Mouse (Mus musculus) lung, embryonic 14.5 days (tissue): ENCODE results near the gene Tm9sf2. TPM values are rescaled to one million over a fixed set of nuclear protein-coding genes. Genes with fewer than 3 reads are reported as not detected.

Experiments
- ATAC-seq: fragments of 200-750 bp; cut with Nextera tagmentation; 2 replicates; pipeline ENCODE4 v1.8.0; 2017; ENCODE audit warnings: mild to moderate bottlenecking, moderate TSS enrichment, moderate library complexity; ENCODE audit not compliant: insufficient read depth
- DNase-seq: peaks from one replicate; pipeline ENCODE4 v3.0.0-alpha.2; 2015
- H3K27ac ChIP-seq: fragments of 300-500 bp; sonication (generic); 2 replicates; pipeline ENCODE4 v1.5.1; 2014; ENCODE audit warnings: low read depth, mild to moderate bottlenecking, moderate library complexity
- H3K27me3 ChIP-seq: fragments of 300-500 bp; sonication (generic); 2 replicates; pipeline ENCODE4 v1.6.1; 2014; ENCODE audit warnings: low read length, control low read depth; ENCODE audit not compliant: insufficient read depth
- H3K36me3 ChIP-seq: fragments of 300-500 bp; sonication (generic); 2 replicates; pipeline ENCODE4 v1.6.1; 2014; ENCODE audit warnings: control low read depth; ENCODE audit not compliant: insufficient read depth
- H3K4me1 ChIP-seq: fragments of 300-500 bp; sonication (generic); 2 replicates; pipeline ENCODE4 v1.6.1; 2014; ENCODE audit warnings: antibody characterized with exemption, control low read depth; ENCODE audit not compliant: insufficient read depth
- H3K4me2 ChIP-seq: fragments of 300-500 bp; sonication (generic); 2 replicates; pipeline ENCODE4 v1.6.1; 2014; ENCODE audit warnings: mild to moderate bottlenecking
- H3K4me3 ChIP-seq: fragments of 300-500 bp; sonication (generic); 2 replicates; pipeline ENCODE4 v1.5.1; 2014; ENCODE audit warnings: low read depth, low read length
- H3K9ac ChIP-seq: fragments of 300-500 bp; sonication (generic); 2 replicates; pipeline ENCODE4 v1.6.1; 2014
- H3K9me3 ChIP-seq: fragments of 300-500 bp; sonication (generic); 2 replicates; pipeline ENCODE4 v1.6.1; 2016; ENCODE audit warnings: low read depth, low read length, control low read depth
- CTCF ChIP-seq: IDR thresholded peaks from 2 replicates; pipeline ENCODE4 v1.5.1; 2016; ENCODE audit warnings: antibody characterized with exemption, low read depth
- WGBS: fragments of 180-500 bp; shearing (Covaris S2); extraction: QIAGEN DNeasy Blood & Tissue Kit; methylation state at CpG from one replicate; pipeline ENCODE4 v1.1.7; 2014; 5-methylcytosine and 5-hydroxymethylcytosine counted together
- polyA plus RNA-seq: library from polyadenylated mRNA; unstranded; fragments of >200 nt; fragmentation: Nextera tagmentation; extraction: Ambion mirVana; gene quantifications from 2 replicates; pipeline ENCODE4 v1.2.1, GENCODE M21; 2014

Gene Tm9sf2
- polyA plus RNA-seq, 1 experiment from 2014 or later, result 159 TPM

DNA sequence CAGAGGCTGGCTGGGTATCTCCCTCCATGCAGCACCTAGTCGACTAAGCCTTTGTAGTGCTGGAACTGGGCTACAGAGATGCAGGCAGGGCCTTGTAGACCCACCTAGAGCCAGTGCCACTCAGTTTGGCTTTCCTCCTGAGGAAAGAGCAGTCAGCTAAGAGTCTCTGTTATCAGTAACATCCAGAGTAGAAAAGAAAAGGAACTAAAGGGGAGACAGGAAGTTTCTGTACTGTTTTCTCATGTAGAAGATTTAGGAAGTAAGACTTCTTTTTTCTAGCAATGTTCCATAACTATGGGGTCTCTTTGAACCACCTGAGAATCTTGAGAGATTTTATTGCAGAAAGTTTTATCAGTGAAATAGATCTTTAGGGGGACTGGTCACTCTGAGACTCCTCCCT lies 38.5 kb downstream of the Tm9sf2 start:
- no peak for ATAC-seq
- no peak for TF ChIP-seq CTCF
- no peaks in the 10 kb centered on the region for H3K9me3 ChIP-seq
- WGBS, result 79% methylated on average over 1 of the region's 1 CpGs
- peaks cover 97% of the 10 kb centered on the region for H3K36me3 ChIP-seq
- no peak overlapping the region for H3K9ac ChIP-seq
- no peak overlapping the region for H3K4me3 ChIP-seq
- no peaks in the 10 kb centered on the region for H3K4me1 ChIP-seq
- no peaks in the 10 kb centered on the region for H3K27me3 ChIP-seq
- no peak for DNase-seq
- H3K4me2 ChIP-seq, result no peak overlapping the region
- H3K27ac ChIP-seq, result no peak overlapping the region

DNA sequence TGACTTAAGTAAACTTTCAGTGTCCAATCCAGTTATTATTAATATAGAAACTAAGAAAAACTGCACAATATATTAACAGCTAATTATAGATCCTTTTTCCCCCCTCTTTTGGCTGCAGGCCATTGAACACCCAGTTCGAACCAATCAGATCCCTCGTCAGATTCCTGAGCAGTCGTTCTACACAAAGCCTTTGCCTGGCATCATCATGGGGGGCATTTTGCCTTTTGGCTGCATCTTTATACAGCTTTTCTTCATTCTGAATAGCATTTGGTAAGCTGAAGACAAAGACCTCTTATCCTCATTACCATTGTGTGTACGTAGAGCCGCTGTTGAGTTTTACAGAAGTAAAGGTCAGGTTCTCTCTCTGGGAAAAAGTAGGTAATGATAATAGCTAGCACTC lies 43.8 kb downstream of the Tm9sf2 start:
- TF ChIP-seq CTCF, result no peak

DNA sequence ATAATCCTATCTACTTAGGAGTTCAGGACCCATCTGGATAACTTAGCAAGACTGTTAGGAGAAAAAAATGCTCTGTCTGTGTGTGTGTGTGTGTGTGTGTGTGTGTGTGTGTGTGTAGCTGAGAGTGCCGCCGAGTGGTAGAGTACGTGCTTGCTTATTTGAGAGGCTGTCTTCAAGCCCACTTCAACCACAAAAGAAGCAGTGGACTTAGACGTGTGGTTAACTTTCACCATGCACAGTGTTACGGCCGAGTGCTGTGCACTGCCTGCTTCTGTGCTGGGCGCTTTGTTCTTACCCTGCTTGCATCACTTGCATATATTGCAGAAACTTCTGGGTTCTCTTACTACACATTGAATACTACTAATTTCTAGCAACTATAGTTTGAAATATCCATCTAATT lies 50.9 kb downstream of the Tm9sf2 start:
- no peak overlapping the region for H3K9ac ChIP-seq
- H3K9me3 ChIP-seq, result no peaks in the 10 kb centered on the region
- H3K4me2 ChIP-seq, result no peak overlapping the region
- peaks cover 65% of the 10 kb centered on the region for H3K36me3 ChIP-seq
- H3K4me3 ChIP-seq, result no peak overlapping the region
- no peak overlapping the region for H3K27ac ChIP-seq
- WGBS, result 84% methylated on average over 7 of the region's 7 CpGs
- no peaks in the 10 kb centered on the region for H3K4me1 ChIP-seq
- DNase-seq (no peak), ATAC-seq (no peak)
- H3K27me3 ChIP-seq, result no peaks in the 10 kb centered on the region
- TF ChIP-seq CTCF, result no peak

More for the DNA sequence above, 43.8 kb downstream of the Tm9sf2 start:
- Histone ChIP-seq H3K4me1 (no peaks in the 10 kb centered on the region), H3K36me3 (peaks cover 89% of the 10 kb centered on the region), H3K9me3 (no peaks in the 10 kb centered on the region), H3K4me3 (no peak overlapping the region), H3K4me2 (no peak overlapping the region), H3K27ac (no peak overlapping the region), H3K9ac (no peak overlapping the region), H3K27me3 (no peaks in the 10 kb centered on the region)
- WGBS, result 89% methylated on average over 5 of the region's 5 CpGs
- DNase-seq (no peak), ATAC-seq (no peak)

DNA sequence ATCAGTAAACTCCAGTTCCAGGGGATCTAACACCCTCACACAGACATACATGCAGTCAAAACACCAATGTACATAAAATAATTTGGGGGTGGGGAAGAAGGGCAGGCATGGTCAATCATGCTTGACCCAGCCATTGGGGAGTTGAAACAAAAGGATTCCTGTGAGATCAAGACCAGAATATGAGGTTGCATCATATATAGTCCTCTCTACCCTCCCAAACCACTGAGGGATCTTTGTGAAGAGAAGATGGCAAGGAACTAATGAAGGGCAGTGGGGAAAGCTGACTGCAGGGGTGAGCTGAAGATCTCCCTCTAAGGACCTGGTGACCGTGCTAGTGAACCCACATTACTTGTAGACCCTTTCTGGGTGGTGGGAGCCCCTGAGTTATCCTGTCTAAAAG lies 54.1 kb downstream of the Tm9sf2 start:
- peaks cover 39% of the 10 kb centered on the region for H3K36me3 ChIP-seq
- H3K4me3 ChIP-seq, result no peak overlapping the region
- no peaks in the 10 kb centered on the region for H3K27me3 ChIP-seq
- no peak overlapping the region for H3K4me2 ChIP-seq
- ATAC-seq (no peak), DNase-seq (no peak)
- H3K9ac ChIP-seq, result no peak overlapping the region
- no peak for TF ChIP-seq CTCF
- 95% methylated on average over 1 of the region's 1 CpGs for WGBS
- no peak overlapping the region for H3K27ac ChIP-seq
- H3K4me1 ChIP-seq, result no peaks in the 10 kb centered on the region
- no peaks in the 10 kb centered on the region for H3K9me3 ChIP-seq

DNA sequence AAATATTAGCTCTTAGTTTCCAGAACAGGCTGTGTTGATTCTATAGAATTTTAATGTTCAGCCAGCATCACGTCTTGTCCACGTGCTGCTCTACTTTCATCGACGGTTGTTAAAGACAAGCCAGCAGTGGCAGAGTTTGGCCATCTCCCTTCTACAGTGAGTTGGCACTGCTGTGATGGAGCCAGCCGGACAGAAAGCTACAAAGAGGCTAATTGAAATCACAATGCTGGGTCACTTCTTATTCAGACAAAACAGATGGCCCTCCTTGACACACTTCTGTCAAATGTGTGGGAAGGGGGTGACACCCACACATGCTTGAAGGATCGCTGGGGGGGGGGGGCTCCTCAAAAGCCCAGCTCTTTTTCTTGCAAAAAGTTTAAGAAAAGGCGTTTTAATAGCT lies 62.1 kb downstream of the Tm9sf2 start:
- no peaks in the 10 kb centered on the region for H3K4me1 ChIP-seq
- WGBS, result 78% methylated on average over 7 of the region's 7 CpGs
- no peak overlapping the region for H3K4me2 ChIP-seq
- H3K27ac ChIP-seq, result no peak overlapping the region
- no peaks in the 10 kb centered on the region for H3K9me3 ChIP-seq
- ATAC-seq (no peak), DNase-seq (no peak)
- no peaks in the 10 kb centered on the region for H3K27me3 ChIP-seq
- TF ChIP-seq CTCF, result no peak
- no peaks in the 10 kb centered on the region for H3K36me3 ChIP-seq
- no peak overlapping the region for H3K4me3 ChIP-seq
- no peak overlapping the region for H3K9ac ChIP-seq

DNA sequence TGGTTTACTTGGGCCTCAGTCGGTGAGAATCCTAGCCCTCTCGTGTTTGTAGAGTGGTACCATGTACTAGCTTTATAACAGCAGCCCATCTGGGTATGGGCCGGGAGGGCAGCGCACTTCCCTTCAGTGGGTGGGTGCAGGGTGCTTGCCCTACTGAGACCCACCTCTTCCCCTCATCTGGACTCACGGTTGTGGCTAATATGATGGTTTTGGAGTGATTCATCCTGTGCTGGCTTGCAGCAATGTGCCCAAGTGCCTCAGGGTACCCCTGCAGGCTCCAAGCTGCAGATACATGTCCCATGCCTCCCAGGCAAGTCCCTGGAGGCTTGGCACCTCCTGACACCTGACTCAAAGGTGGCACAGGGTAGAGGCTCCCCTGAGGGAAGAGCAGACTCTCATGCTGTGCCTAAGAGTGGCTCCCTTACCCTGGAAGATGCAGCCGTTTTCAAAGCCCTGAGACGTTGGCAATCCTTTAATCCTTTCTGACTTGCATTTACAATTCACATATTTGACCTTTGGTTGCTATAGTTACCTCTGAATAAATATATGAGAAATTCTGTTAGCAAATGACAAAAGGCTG lies 63.5 kb downstream of the Tm9sf2 start:
- no peaks in the 10 kb centered on the region for H3K4me1 ChIP-seq
- no peaks in the 10 kb centered on the region for H3K36me3 ChIP-seq
- no peak for TF ChIP-seq CTCF
- no peaks in the 10 kb centered on the region for H3K27me3 ChIP-seq
- 61% methylated on average over 7 of the region's 7 CpGs for WGBS
- no peak overlapping the region for H3K4me2 ChIP-seq
- H3K27ac ChIP-seq, result no peak overlapping the region
- H3K9ac ChIP-seq, result no peak overlapping the region
- no peaks in the 10 kb centered on the region for H3K9me3 ChIP-seq
- ATAC-seq, result peak; percentile 36; the same call in 1 of the 2 replicates
- no peak for DNase-seq
- no peak overlapping the region for H3K4me3 ChIP-seq

DNA sequence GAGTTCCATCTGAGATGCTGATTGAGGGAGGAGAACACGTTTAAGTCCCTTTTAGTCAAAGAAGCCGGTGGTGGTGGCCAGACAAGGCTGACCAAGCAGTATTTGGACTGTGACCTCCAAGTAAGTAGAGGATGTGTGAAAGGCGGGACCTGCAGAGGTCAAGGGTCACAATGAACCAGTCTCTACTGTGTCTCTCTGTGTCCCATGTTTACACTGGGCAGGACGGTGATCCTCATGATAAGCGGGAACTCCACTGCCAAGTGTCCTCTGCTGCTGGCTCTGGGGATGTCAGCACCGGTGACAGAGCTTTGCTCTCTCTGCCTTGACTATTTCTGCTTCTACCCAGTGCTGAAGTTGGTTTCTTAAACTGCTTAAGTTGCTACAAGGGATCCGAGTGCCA lies 64.2 kb downstream of the Tm9sf2 start:
- H3K36me3 ChIP-seq, result no peaks in the 10 kb centered on the region
- WGBS, result 54% methylated on average over 7 of the region's 7 CpGs
- H3K4me3 ChIP-seq, result no peak overlapping the region
- H3K27me3 ChIP-seq, result no peaks in the 10 kb centered on the region
- no peak overlapping the region for H3K27ac ChIP-seq
- DNase-seq (no peak), ATAC-seq (no peak)
- H3K9ac ChIP-seq, result no peak overlapping the region
- no peaks in the 10 kb centered on the region for H3K9me3 ChIP-seq
- TF ChIP-seq CTCF, result no peak
- H3K4me2 ChIP-seq, result no peak overlapping the region
- H3K4me1 ChIP-seq, result no peaks in the 10 kb centered on the region
